Mouse (Mus musculus) heart, postnatal 4 days (tissue): ENCODE results near the gene Chn1. TPM values are rescaled to one million over a fixed set of nuclear protein-coding genes. Genes with fewer than 3 reads are reported as not detected.
"Not testable (repeated sequence)": the region's sequence is repeated elsewhere in the genome, so short reads cannot be mapped to it uniquely, and the experiment has no call there.

Experiments used
- DNase-seq: peaks from one replicate; pipeline ENCODE4 v3.0.0; 2021
- total RNA-seq, 2 experiments: library from RNA; stranded (reverse); gene quantifications; 2 replicates each; pipeline ENCODE4 v1.2.3; 2021

The Chn1 gene
- total RNA-seq = 10 to 100 TPM; 77.7 to 79.8 TPM

GRCm38 (mm10) chr2:73774786-73775682, at the start of gene Chn1:
Gene Chn1, minus strand, starts transcription at chr2:73775346.
- DNase-seq = peak; percentile 81

DNA sequence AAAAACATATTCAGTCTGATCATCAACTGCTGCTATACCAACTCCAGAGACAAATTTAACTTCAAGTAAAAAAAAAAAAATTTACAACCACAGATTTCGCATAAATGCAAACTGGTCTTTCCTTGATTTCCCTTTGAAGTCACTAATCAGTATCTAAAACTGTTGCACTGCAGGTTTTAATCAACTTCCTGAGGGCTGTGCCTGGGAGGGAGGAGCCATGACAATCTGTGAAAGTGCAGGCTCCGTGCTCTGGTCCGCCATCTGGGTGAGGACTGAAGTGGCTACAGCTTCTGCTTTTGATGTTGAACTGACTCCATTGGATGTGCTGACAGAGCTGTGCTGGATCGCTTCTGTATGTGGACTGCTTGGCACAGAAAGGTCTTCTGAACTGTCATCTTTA, 43.6 kb upstream of the Chn1 start:
- no peak for DNase-seq

GRCm38 (mm10) chr2:73807609-73808008, 32.5 kb upstream of the Chn1 start:
- no peak for DNase-seq

- not testable (repeated sequence) for DNase-seq
These were observed 25.0 kb upstream of the Chn1 start for GRCm38 (mm10) chr2:73800127-73800526.

GRCm38 (mm10) chr2:73798786-73799185, 23.6 kb upstream of the Chn1 start:
- DNase-seq = no peak

GRCm38 (mm10) chr2:73798136-73798535, 23.0 kb upstream of the Chn1 start:
- no peak for DNase-seq

- DNase-seq = peak; percentile 36
These were observed 16.9 kb upstream of the Chn1 start for GRCm38 (mm10) chr2:73791846-73792630.

DNA sequence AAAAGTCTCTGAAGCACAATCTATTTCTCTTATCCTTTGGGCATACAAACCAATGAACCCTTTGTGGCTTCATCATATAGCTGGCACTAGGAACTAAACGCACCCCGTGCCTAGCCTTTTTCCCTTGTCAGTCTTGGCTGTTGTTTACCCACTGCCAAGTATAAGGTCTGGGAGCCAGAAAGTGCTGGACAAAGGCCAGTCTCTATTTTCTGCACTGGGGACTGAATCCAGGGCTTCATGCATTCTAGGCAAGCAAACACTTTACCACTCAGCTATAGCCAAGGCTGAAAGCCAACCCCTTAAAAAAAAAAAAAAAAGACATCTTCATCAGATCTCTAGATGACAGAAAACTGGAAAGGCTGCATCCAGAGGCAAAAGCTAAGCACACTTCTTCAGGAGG, 15.2 kb upstream of the Chn1 start:
- DNase-seq = peak; percentile 50

DNA sequence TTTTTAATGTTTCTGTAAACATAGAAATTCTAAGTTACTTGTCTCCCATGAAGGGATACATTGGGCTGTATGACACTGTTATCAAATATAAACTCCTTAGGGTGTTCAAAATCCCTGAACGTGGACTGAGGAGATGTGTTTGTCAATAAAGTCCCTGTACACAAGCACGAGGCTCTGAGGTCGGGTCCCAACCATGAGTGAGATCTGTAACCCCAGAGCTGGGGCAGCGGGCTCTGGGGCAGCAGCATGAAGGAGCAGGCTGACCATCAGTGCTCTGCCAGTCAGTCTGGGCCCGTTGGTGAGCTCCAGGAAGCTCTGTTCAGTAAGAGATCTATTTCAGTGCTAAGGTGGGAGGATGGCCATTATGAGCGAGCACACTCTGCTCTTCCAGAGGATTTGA, 13.2 kb upstream of the Chn1 start:
- no peak for DNase-seq

GRCm38 (mm10) chr2:73782371-73782905, 7.3 kb upstream of the Chn1 start:
- peak; percentile 58 for DNase-seq

DNA sequence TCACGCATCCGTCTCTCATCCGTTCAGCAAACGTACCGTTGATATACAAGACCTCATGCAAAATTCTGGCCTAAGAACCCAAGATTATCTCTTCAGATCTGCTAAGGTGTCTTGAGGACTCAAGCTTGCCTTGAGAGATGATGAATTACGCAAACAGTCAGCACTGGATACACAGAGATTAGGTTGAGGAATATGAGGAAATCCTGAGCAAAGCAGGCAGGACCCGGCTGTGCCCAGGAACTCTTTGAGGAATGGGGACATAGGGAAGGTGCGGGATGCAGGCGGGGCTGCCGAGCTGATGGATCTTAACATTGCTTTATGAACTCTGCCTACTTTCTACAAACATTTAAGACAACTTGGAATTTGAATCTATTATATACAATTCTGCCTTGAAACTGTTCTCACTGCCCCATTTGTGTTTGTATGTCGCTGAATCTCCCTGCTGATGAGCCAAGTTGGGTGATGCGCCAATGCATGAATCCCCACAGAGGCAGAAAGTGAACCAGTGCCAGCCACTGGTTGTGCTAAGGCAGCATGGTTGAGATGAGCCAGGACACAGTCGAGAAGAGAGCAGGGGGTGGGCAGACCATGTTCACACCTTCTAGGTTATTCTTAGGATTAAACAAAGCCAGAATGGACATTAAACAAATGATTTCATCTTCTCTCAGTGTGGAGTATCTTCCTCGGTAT, 5.3 kb upstream of the Chn1 start:
- no peak for DNase-seq

GRCm38 (mm10) chr2:73779796-73780195, 4.7 kb upstream of the Chn1 start:
- DNase-seq = no peak

DNA sequence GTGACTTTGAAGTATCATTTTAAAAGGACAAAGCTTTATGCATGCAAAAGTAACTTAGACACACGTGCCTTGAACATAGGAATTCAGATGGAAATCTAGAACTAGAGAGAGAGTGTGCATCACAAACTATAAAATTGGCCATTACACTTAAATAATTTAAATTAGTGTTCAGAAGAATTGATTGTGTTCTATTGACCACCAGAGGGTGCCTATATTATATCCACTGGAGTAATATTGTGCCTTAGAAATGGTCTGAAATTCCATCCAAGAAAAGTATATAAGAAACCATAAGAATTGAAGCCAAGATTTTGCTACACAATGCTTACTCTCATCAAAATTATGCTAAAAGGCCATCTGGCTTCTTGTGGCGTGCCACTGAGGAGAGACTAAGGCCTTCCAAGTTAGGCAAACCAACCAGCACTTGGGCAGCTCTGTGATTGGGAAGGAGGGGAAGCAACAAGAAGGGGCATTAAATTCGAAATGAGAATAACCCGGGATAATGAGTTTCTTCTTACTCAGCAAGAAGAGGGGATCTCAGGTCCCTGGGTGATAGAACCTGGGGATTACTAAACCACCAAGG, 4.0 kb upstream of the Chn1 start:
- no peak for DNase-seq

- no peak for DNase-seq
These were observed 1.8 kb upstream of the Chn1 start for GRCm38 (mm10) chr2:73776936-73777335.

GRCm38 (mm10) chr2:73775683-73776310, 651 bp upstream of the Chn1 start:
- no peak for DNase-seq

DNA sequence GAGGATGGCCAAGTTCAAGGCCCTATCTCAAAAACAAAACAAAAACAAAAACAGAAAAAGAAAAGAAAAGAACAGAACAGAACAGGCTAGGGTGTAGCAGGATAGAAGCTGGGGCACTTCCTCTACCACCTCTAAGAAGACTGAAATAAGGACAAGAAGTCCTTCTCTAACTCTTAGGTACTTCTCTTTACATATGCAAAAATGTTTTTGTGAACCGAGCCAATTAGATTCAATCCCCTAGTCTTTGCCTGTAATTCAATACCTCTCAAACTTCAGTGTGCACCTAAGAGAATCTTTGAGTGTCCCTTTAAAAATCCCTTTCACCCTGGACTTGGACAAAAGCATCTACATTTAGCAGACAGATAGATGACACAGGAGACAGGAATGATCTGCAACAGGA, 2.2 kb downstream of the Chn1 start:
- no peak for DNase-seq

DNA sequence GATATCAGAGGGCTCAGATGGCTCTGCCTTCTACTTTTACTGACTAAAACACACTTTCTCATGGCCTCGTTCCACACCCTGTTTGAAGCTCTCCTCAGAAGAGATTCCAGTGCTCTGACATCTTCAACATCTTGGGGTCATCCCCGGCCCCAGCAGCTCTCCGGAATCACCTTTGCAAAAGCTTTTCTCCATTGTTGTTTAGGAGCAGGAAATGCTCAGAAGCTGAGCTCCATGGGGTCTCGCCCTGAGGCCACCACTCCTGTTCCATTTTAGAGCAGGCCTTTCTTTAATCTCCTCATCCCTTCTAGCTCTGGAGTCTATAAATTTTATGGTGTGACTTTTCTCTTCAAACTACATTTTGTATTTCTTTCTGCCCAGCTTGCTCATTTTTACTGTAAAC, 6.5 kb downstream of the Chn1 start:
- no peak for DNase-seq

GRCm38 (mm10) chr2:73763541-73763940, 11.6 kb downstream of the Chn1 start:
- DNase-seq = no peak

GRCm38 (mm10) chr2:73759899-73760298, 15.2 kb downstream of the Chn1 start:
- no peak for DNase-seq

DNA sequence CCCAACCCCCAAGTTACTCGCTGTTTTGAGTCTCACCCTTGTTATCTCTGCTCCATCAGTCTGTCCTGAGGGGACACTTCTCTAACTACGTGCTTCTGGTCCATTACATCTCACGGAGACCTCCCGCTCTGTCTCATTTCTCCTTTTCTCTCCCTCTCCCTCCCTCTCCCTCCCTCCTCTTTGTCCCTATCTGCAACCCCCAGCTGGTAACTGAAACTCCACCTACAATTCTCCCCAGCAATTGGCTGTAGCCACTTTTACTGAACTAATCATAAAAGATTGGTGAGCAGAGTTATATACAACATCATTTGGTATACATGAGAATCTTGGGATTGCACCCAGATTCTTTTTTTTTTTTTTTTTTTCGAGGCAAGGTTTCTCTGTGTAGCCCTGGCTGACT, 16.1 kb downstream of the Chn1 start:
- DNase-seq = no peak

DNA sequence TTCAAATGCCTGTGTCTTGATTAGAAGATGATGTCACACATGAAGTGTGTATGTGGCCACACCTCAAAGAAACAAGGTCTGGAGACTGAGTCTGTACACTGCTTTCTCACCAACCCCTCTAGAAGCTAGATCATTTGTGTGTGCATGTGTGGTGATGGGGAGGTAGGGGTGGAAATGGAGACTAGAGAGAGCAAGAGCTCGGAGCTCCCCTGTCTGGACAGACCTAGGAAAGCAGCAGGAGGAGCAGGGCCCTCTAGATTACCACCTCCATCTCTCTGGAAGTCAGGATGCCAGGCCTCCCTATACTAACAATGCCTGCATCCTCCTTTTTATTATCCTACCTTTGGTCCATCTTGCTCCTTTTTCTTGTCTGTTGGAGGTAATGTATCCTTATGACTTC, 27.8 kb downstream of the Chn1 start:
- no peak for DNase-seq

- DNase-seq = no peak
These were observed 28.8 kb downstream of the Chn1 start for GRCm38 (mm10) chr2:73746375-73746770.
